Mouse (Mus musculus) liver, embryonic 16.5 days (tissue): Measurements from ENCODE around the gene Ddc. TPM values are rescaled to one million over a fixed set of nuclear protein-coding genes. Genes with fewer than 3 reads are reported as not detected.

ENCODE experiments used
- ATAC-seq: fragments of 200-750 bp; cut with Nextera tagmentation; 2 replicates; pipeline ENCODE4 v1.8.0; 2017; ENCODE audit warnings: low read depth, mild to moderate bottlenecking, moderate number of reproducible peaks, moderate library complexity
- H3K27ac ChIP-seq: fragments of 300-500 bp; sonication (generic); 2 replicates; pipeline ENCODE4 v1.5.1; 2014; ENCODE audit warnings: mild to moderate bottlenecking, low read length
- H3K27me3 ChIP-seq: fragments of 300-500 bp; sonication (generic); 2 replicates; pipeline ENCODE4 v1.6.1; 2014; ENCODE audit warnings: low read depth, low read length, mixed read lengths; ENCODE audit not compliant: control insufficient read depth, insufficient read depth
- H3K36me3 ChIP-seq: fragments of 300-500 bp; sonication (generic); 2 replicates; pipeline ENCODE4 v1.6.1; 2014; ENCODE audit warnings: mild to moderate bottlenecking; ENCODE audit not compliant: control insufficient read depth, insufficient read depth
- H3K4me1 ChIP-seq: fragments of 300-500 bp; sonication (generic); 2 replicates; pipeline ENCODE4 v1.6.1; 2014; ENCODE audit warnings: low read depth, low read length, mixed read lengths; ENCODE audit not compliant: control insufficient read depth
- H3K4me2 ChIP-seq: fragments of 300-500 bp; sonication (generic); 2 replicates; pipeline ENCODE4 v1.6.1; 2014; ENCODE audit warnings: low read depth, low read length, mixed read lengths
- H3K4me3 ChIP-seq: fragments of 300-500 bp; sonication (generic); 2 replicates; pipeline ENCODE4 v1.5.1; 2014; ENCODE audit warnings: low read depth, mild to moderate bottlenecking, low read length
- H3K9ac ChIP-seq: fragments of 300-500 bp; sonication (generic); 2 replicates; pipeline ENCODE4 v1.6.1; 2014; ENCODE audit warnings: low read depth, low read length
- H3K9me3 ChIP-seq: fragments of 300-500 bp; sonication (generic); replicated peaks from 2 replicates; pipeline ENCODE4 v1.6.1; 2016; ENCODE audit warnings: low read length; ENCODE audit not compliant: control insufficient read depth
- WGBS: fragments of 180-500 bp; shearing (Covaris S2); extraction: QIAGEN DNeasy Blood & Tissue Kit; methylation state at CpG from one replicate; pipeline ENCODE4 v1.1.7; 2014; ENCODE audit not compliant: insufficient replicate concordance; 5-methylcytosine and 5-hydroxymethylcytosine counted together
- polyA plus RNA-seq: library from polyadenylated mRNA; unstranded; fragments of >200 nt; fragmentation: Nextera tagmentation; extraction: Ambion mirVana; gene quantifications from 2 replicates; pipeline ENCODE4 v1.2.1, GENCODE M21; 2015

Gene Ddc
- polyA plus RNA-seq, 1 experiment from 2014 or later, result 16.3 TPM

DNA sequence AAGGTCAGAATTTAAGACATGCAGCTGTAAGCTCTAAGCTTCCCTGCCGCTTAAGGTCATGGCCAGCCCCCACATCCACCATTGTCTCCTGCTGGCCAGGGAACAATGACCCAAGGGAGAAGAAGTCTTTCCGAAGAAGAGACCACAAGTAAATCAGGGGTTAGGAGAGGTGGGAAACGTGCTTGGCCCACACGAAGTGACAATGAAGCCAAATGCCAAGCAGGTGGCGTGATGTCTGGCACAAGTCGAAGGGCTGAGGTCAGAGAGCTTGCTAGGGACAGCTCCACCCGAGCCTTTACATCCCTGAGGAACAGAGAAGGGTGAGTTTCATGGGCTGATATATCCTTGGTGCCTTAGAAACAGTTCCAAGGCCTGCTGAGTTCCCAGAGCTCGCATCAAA lies 52.9 kb downstream of the Ddc start:
- Histone ChIP-seq H3K9ac (no peak overlapping the region), H3K27me3 (no peaks in the 10 kb centered on the region), H3K36me3 (no peaks in the 10 kb centered on the region), H3K4me1 (peaks cover 38% of the 10 kb centered on the region), H3K4me3 (no peak overlapping the region), H3K9me3 (no peaks in the 10 kb centered on the region), H3K4me2 (no peak overlapping the region), H3K27ac (no peak overlapping the region)
- 66% methylated on average over 8 of the region's 8 CpGs for WGBS
- no peak for ATAC-seq

DNA sequence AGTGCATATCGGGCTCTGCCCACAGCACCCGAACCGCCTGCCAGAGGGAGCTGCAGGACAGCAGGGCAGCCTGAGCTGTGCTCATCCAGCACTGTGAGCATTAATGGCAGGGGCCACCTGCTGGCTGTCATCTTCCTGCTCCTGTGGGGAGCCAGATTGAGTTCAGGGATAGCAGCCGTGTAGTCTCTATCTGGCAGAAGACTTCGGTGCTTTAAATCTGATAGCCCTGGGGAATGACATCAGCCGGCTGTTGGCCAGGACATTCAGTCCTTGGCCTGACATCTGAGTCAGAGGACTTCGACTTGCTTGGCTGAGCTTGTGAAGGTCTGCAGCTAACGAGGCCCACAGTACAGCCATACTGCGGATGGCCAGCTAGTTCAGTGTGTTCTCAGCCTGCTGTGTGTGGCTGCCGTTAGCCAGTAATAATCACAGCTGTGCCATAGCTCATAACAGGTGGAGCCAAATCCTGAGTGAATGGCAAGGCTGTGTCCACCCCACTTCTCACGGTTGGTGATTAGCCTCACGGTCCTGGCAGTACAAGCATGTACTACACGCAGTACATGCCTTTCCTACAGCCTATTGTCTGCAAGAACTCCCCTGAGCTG lies 53.5 kb downstream of the Ddc start:
- no peak overlapping the region for H3K27ac ChIP-seq

GRCm38 (mm10) chr11:11841590-11841989 lies 56.4 kb downstream of the Ddc start:
- WGBS, result 17% methylated on average over 4 of the region's 4 CpGs
- peak overlapping the region; percentile 53; the same call in 1 of the 2 replicates for H3K9ac ChIP-seq
- H3K27me3 ChIP-seq, result no peaks in the 10 kb centered on the region
- H3K36me3 ChIP-seq, result no peaks in the 10 kb centered on the region
- peak overlapping the region; percentile 90 for H3K27ac ChIP-seq
- ATAC-seq, result peak; percentile 84
- H3K4me1 ChIP-seq, result peaks cover 65% of the 10 kb centered on the region
- peak overlapping the region; percentile 51 for H3K4me2 ChIP-seq
- no peak overlapping the region for H3K4me3 ChIP-seq
- no peaks in the 10 kb centered on the region for H3K9me3 ChIP-seq

More for the DNA sequence above, 53.5 kb downstream of the Ddc start:
- ATAC-seq, result no peak
- H3K9ac ChIP-seq, result no peak overlapping the region
- no peak overlapping the region for H3K4me3 ChIP-seq
- no peak overlapping the region for H3K4me2 ChIP-seq
- no peaks in the 10 kb centered on the region for H3K36me3 ChIP-seq
- 57% methylated on average over 13 of the region's 13 CpGs for WGBS
- H3K27me3 ChIP-seq, result no peaks in the 10 kb centered on the region
- H3K4me1 ChIP-seq, result peaks cover 42% of the 10 kb centered on the region
- no peaks in the 10 kb centered on the region for H3K9me3 ChIP-seq

- Histone ChIP-seq H3K4me3 (no peak overlapping the region), H3K27me3 (no peaks in the 10 kb centered on the region), H3K36me3 (no peaks in the 10 kb centered on the region), H3K4me2 (peak overlapping the region; percentile 51; the same call in 1 of the 2 replicates), H3K27ac (peak overlapping the region; percentile 90), H3K9ac (0 out of 2 replicates have a peak overlapping the region, but pooled peaks have one; percentile 0), H3K4me1 (peaks cover 74% of the 10 kb centered on the region), H3K9me3 (no peaks in the 10 kb centered on the region)
- WGBS, result 46% methylated on average over 2 of the region's 2 CpGs
- ATAC-seq, result no peak
Observed at GRCm38 (mm10) chr11:11840746-11841145, 57.2 kb downstream of the Ddc start.

DNA sequence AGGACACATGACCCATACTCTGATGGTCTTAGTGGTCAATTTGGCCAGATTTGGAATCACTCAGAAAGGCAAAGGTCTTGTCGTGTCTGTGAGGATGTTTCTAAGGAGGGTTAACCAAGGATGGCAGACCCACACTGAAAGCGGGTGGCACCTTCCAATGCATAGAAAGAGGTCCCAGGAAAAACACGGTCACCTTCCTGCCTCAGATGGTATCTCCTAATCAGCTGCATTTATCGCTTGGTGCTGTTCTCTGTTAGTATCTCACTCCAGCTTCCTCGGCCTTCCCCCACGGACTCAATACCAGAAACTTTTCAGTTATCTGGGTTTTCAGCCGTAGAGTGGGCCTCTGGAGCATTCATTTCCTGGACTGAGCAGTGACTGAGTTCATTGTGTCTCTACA lies 58.1 kb downstream of the Ddc start:
- no peaks in the 10 kb centered on the region for H3K27me3 ChIP-seq
- no peak overlapping the region for H3K27ac ChIP-seq
- no peak for ATAC-seq
- no peak overlapping the region for H3K4me3 ChIP-seq
- H3K4me1 ChIP-seq, result peaks cover 82% of the 10 kb centered on the region
- no peaks in the 10 kb centered on the region for H3K36me3 ChIP-seq
- WGBS, result 44% methylated on average over 7 of the region's 7 CpGs
- no peak overlapping the region for H3K9ac ChIP-seq
- H3K4me2 ChIP-seq, result no peak overlapping the region
- H3K9me3 ChIP-seq, result no peaks in the 10 kb centered on the region

DNA sequence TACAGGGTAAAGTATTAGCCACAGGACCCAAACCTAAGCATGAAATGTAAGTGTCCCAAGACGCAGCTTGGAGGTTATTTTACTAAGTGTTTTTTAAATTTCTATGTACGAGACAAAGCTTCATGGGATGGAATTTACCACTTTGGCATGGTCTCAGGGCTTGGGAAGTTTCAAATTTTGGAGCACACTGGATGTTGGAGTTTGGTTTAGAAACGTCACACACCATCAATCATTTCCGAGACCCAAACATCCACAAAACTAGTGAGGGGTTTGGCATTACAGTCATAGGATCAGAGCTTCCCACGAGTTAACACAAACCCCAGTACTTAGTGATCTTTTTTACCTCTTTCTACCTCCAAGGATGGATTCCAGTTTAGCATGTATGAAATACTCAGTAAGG lies 60.6 kb downstream of the Ddc start:
- Histone ChIP-seq H3K4me2 (peak overlapping the region; percentile 86), H3K27me3 (no peaks in the 10 kb centered on the region), H3K4me1 (peaks cover 84% of the 10 kb centered on the region), H3K36me3 (no peaks in the 10 kb centered on the region), H3K4me3 (peak overlapping the region; percentile 50), H3K9me3 (no peaks in the 10 kb centered on the region), H3K27ac (peak overlapping the region; percentile 77), H3K9ac (peak overlapping the region; percentile 52)
- ATAC-seq, result no peak
- 51% methylated on average over 5 of the region's 5 CpGs for WGBS

GRCm38 (mm10) chr11:11836713-11837370 lies 61.1 kb downstream of the Ddc start:
- Histone ChIP-seq H3K4me3 (peak overlapping the region; percentile 50), H3K4me1 (peaks cover 81% of the 10 kb centered on the region), H3K27ac (peak overlapping the region; percentile 77), H3K36me3 (no peaks in the 10 kb centered on the region), H3K9ac (peak overlapping the region; percentile 52), H3K4me2 (peak overlapping the region; percentile 86), H3K9me3 (no peaks in the 10 kb centered on the region), H3K27me3 (no peaks in the 10 kb centered on the region)
- WGBS, result 7% methylated on average over 18 of the region's 18 CpGs
- ATAC-seq, result peak; percentile 87

GRCm38 (mm10) chr11:11836262-11836661 lies 61.7 kb downstream of the Ddc start:
- H3K9me3 ChIP-seq, result no peaks in the 10 kb centered on the region
- peak overlapping the region; percentile 86 for H3K4me2 ChIP-seq
- peak overlapping the region; percentile 77 for H3K27ac ChIP-seq
- peak; percentile 11; the same call in 1 of the 2 replicates for ATAC-seq
- no peaks in the 10 kb centered on the region for H3K36me3 ChIP-seq
- H3K9ac ChIP-seq, result peak overlapping the region; percentile 52
- H3K4me1 ChIP-seq, result peaks cover 77% of the 10 kb centered on the region
- WGBS, result 12% methylated on average over 8 of the region's 8 CpGs
- H3K4me3 ChIP-seq, result peak overlapping the region; percentile 50
- H3K27me3 ChIP-seq, result no peaks in the 10 kb centered on the region

DNA sequence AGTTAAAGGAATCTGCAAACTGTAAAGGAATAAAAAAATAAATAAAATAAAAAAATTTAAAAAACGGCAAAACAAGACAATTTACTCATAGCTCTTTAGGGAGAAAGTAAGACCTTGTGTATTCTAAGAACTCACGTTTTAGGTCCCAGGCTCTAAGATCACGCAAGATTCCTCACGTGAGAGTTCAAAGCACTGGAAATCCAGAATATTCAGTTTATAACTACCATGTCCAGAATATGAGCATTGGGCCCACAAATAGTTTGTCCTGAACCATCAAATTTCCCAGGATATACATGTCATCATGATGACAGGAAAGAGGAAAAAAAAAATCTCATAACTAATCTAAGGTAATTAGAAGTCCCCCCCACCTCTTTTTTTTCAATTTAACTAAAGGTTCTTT lies 62.2 kb downstream of the Ddc start:
- H3K4me1 ChIP-seq, result peaks cover 73% of the 10 kb centered on the region
- H3K4me3 ChIP-seq, result peak overlapping the region; percentile 12; the same call in 1 of the 2 replicates
- no peak for ATAC-seq
- H3K36me3 ChIP-seq, result no peaks in the 10 kb centered on the region
- peak overlapping the region; percentile 86 for H3K4me2 ChIP-seq
- peak overlapping the region; percentile 79 for H3K27ac ChIP-seq
- H3K9ac ChIP-seq, result peak overlapping the region; percentile 52
- H3K9me3 ChIP-seq, result no peaks in the 10 kb centered on the region
- 47% methylated on average over 4 of the region's 4 CpGs for WGBS
- H3K27me3 ChIP-seq, result no peaks in the 10 kb centered on the region
